Mouse (Mus musculus) limb, embryonic 13.5 days (tissue): ENCODE data around the gene Olfr1404. TPM values are rescaled to one million over a fixed set of nuclear protein-coding genes. Genes with fewer than 3 reads are reported as not detected.
"Not testable (repeated sequence)": the region's sequence is repeated elsewhere in the genome, so short reads cannot be mapped to it uniquely, and the experiment has no call there.

ENCODE experiments used
- ATAC-seq: fragments of 200-750 bp; cut with Nextera tagmentation; 2 replicates; pipeline ENCODE4 v1.8.0; 2017; ENCODE audit warnings: low read depth, moderate number of reproducible peaks, moderate TSS enrichment; ENCODE audit not compliant: low FRiP score
- H3K27ac ChIP-seq: fragments of 300-500 bp; sonication (generic); 2 replicates; pipeline ENCODE4 v1.5.1; 2015; ENCODE audit warnings: inconsistent platforms, mild to moderate bottlenecking, moderate library complexity
- H3K27me3 ChIP-seq: fragments of 300-500 bp; sonication (generic); 2 replicates; pipeline ENCODE4 v1.6.1; 2015; ENCODE audit warnings: mild to moderate bottlenecking, inconsistent platforms
- H3K36me3 ChIP-seq: fragments of 300-500 bp; sonication (generic); 2 replicates; pipeline ENCODE4 v1.6.1; 2015; ENCODE audit warnings: inconsistent platforms, mild to moderate bottlenecking, moderate library complexity
- H3K4me1 ChIP-seq: fragments of 300-500 bp; sonication (generic); 2 replicates; pipeline ENCODE4 v1.6.1; 2015; ENCODE audit warnings: inconsistent platforms
- H3K4me2 ChIP-seq: fragments of 300-500 bp; sonication (generic); replicated peaks from 2 replicates; pipeline ENCODE4 v1.6.1; 2015; ENCODE audit warnings: inconsistent platforms, mild to moderate bottlenecking, moderate library complexity
- H3K4me3 ChIP-seq: fragments of 300-500 bp; sonication (generic); 2 replicates; pipeline ENCODE4 v1.5.1; 2015; ENCODE audit warnings: moderate library complexity, mild to moderate bottlenecking, inconsistent platforms
- H3K9ac ChIP-seq: fragments of 300-500 bp; sonication (generic); 2 replicates; pipeline ENCODE4 v1.6.1; 2015; ENCODE audit warnings: mild to moderate bottlenecking, inconsistent platforms
- H3K9me3 ChIP-seq: fragments of 300-500 bp; sonication (generic); 2 replicates; pipeline ENCODE4 v1.6.1; 2016; ENCODE audit warnings: inconsistent platforms
- WGBS: fragments of 180-500 bp; shearing (Covaris S2); methylation state at CpG from one replicate; pipeline ENCODE4 v1.1.7; 2015; 5-methylcytosine and 5-hydroxymethylcytosine counted together
- polyA plus RNA-seq: library from polyadenylated mRNA; unstranded; fragments of >200 nt; fragmentation: Nextera tagmentation; extraction: Ambion mirVana; gene quantifications from 2 replicates; pipeline ENCODE4 v1.2.1, GENCODE M21; 2015

The Olfr1404 gene
- not detected in 2 replicates for polyA plus RNA-seq

DNA sequence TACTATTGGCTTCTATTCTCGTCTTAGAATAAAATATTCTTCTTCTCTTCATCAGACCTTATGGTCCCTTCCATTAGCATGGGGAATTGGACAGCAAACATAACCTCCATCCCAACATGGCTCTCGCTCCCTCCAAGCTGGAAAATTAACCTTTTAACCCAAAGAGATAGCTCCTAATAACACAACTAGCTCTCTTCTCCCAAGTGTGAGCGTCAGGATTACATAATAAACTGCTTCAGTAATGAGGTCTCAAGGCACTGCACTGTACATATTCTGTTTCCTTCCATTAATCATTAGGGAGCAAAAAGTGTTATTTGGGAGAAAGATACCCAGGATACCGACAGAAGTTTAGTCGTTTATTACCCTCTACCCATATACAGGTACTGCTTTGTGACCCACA, at the start of gene Olfr1404:
Gene Olfr1404, plus strand, starts transcription at position 301 of the 400 bp plus-strand sequence.
- WGBS, result 80% methylated on average over 5 of the region's 5 CpGs
- Histone ChIP-seq H3K4me1 (no peaks in the 10 kb centered on the region), H3K36me3 (no peaks in the 10 kb centered on the region), H3K27me3 (no peaks in the 10 kb centered on the region), H3K9ac (no peak within 1 kb of the TSS), H3K4me3 (no peak within 1 kb of the TSS), H3K9me3 (0 out of 2 replicates have a peak, but pooled peaks cover 4% of the 10 kb centered on the region), H3K27ac (no peak within 1 kb of the TSS), H3K4me2 (no peak within 1 kb of the TSS)
- ATAC-seq, result no peak

DNA sequence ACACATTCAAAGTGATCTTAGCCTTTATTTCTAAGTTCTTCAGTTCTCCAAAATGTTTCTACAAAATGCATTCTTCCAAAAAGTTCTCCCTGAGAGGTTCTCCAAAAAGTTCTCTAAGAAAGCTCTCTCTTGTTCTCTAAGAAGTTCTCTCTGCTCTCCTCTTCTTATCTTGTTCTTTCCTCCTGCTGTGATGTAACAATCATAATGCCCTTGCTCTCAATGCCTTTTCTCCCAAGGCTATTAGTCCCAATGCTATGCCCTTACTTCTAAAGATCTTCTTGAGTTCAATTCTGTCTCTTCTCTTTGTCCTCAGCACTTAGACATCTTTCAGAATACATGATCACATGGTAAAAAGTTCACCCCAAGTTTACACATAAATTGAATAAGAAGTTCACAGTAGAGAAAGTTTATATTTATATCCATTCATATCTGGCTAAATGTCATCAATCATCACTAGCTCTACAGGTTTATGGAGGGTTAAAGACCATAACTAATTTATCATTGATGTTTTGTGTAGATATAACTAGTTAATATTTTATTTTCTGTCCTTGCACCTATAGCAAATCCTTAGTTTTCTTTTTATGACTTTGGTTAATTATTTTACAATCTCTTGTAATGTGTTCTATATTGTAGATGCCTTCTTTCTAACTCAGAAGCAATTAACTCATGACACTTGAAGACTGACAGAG, 37.9 kb upstream of the Olfr1404 start:
- Histone ChIP-seq H3K4me3 (no peak overlapping the region), H3K9me3 (no peaks in the 10 kb centered on the region), H3K36me3 (no peaks in the 10 kb centered on the region), H3K27me3 (no peaks in the 10 kb centered on the region), H3K4me1 (no peaks in the 10 kb centered on the region), H3K9ac (no peak overlapping the region), H3K27ac (no peak overlapping the region), H3K4me2 (no peak overlapping the region)
- ATAC-seq, result no peak

- WGBS, result 58% methylated on average over 3 of the region's 3 CpGs
- Histone ChIP-seq H3K27me3 (no peaks in the 10 kb centered on the region), H3K9ac (no peak within 1 kb of the TSS), H3K4me1 (no peaks in the 10 kb centered on the region), H3K9me3 (no peaks in the 10 kb centered on the region), H3K27ac (no peak within 1 kb of the TSS), H3K4me2 (no peak within 1 kb of the TSS), H3K36me3 (no peaks in the 10 kb centered on the region), H3K4me3 (no peak within 1 kb of the TSS)
- ATAC-seq, result no peak
Observed at GRCm38 (mm10) chr1:173190540-173190939, 21.7 kb upstream of the Olfr1404 start, which contains the start of gene Olfr1406. Gene Olfr1406, minus strand, starts transcription at chr1:173190640.

- H3K9ac ChIP-seq, result no peak overlapping the region
- no peak overlapping the region for H3K4me3 ChIP-seq
- H3K27me3 ChIP-seq, result no peaks in the 10 kb centered on the region
- no peak overlapping the region for H3K27ac ChIP-seq
- no peak for ATAC-seq
- H3K4me2 ChIP-seq, result no peak overlapping the region
- H3K36me3 ChIP-seq, result no peaks in the 10 kb centered on the region
- no peaks in the 10 kb centered on the region for H3K9me3 ChIP-seq
- 76% methylated on average over 3 of the region's 3 CpGs for WGBS
- H3K4me1 ChIP-seq, result no peaks in the 10 kb centered on the region
Observed at GRCm38 (mm10) chr1:173192059-173192458, 20.1 kb upstream of the Olfr1404 start.

DNA sequence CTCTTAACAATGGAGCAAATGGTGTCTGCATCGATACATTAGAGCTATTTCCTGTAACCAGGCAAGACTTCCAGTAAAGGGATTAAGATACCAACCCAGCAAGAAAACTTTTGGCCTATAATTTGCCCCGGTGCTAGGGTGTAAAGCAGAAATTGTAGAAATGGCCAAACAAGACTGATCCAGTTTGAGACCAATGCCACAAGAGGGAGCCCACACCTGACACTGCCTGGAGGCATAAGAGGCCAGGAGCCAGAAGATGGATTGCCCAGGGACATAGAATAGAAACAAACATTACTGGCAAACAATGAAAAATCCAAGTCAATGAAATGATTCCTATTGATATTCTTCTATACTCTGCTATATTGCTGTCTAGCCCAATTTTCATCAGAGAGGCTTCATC, 15.8 kb upstream of the Olfr1404 start:
- Histone ChIP-seq H3K9ac (no peak overlapping the region), H3K4me3 (no peak overlapping the region), H3K27ac (no peak overlapping the region), H3K9me3 (no peaks in the 10 kb centered on the region), H3K27me3 (no peaks in the 10 kb centered on the region), H3K4me2 (no peak overlapping the region), H3K4me1 (no peaks in the 10 kb centered on the region), H3K36me3 (no peaks in the 10 kb centered on the region)
- WGBS, result 83% methylated on average over 2 of the region's 2 CpGs
- no peak for ATAC-seq

- Histone ChIP-seq H3K9me3 (no peaks in the 10 kb centered on the region), H3K4me3 (no peak within 1 kb of the TSS), H3K36me3 (no peaks in the 10 kb centered on the region), H3K27me3 (no peaks in the 10 kb centered on the region), H3K4me2 (no peak within 1 kb of the TSS), H3K27ac (no peak within 1 kb of the TSS), H3K9ac (no peak within 1 kb of the TSS), H3K4me1 (no peaks in the 10 kb centered on the region)
- ATAC-seq, result no peak
- WGBS, result 76% methylated on average over 5 of the region's 5 CpGs
Observed at GRCm38 (mm10) chr1:173197508-173197907, 14.7 kb upstream of the Olfr1404 start, which contains the start of gene Olfr218. Gene Olfr218, plus strand, starts transcription at chr1:173197808.

- Histone ChIP-seq H3K4me1 (no peaks in the 10 kb centered on the region), H3K27me3 (no peaks in the 10 kb centered on the region), H3K9me3 (no peaks in the 10 kb centered on the region), H3K36me3 (no peaks in the 10 kb centered on the region), H3K9ac (no peak overlapping the region), H3K4me3 (no peak overlapping the region), H3K4me2 (no peak overlapping the region), H3K27ac (no peak overlapping the region)
- 89% methylated on average over 3 of the region's 3 CpGs for WGBS
- no peak for ATAC-seq
Observed at GRCm38 (mm10) chr1:173216481-173216880, 4.3 kb downstream of the Olfr1404 start.

DNA sequence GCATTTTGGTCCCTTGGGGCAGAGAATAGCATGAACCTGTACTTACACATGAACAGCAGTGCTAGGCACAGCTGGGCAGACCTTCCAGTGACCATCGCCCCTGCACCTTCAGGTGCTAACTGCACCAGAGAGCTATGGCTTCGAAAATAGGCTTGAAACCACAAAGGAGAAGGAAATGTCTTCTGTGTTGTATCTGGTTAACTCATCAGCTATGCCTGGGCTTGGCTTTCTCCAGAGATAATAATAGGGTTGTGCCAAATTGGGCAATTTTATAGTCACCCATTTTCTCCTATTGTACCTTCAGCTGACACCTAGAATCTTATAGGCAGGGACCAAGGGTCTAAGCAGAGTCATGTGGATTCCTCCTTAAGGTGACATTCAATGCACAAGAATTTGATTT, 14.9 kb downstream of the Olfr1404 start, which contains the start of gene Fcer1a:
Gene Fcer1a, minus strand, starts transcription at position 134 of the 400 bp plus-strand sequence.
- ATAC-seq, result no peak
- Histone ChIP-seq H3K4me2 (no peak within 1 kb of the TSS), H3K27ac (no peak within 1 kb of the TSS), H3K27me3 (no peaks in the 10 kb centered on the region), H3K4me1 (no peaks in the 10 kb centered on the region), H3K9ac (no peak within 1 kb of the TSS), H3K9me3 (no peaks in the 10 kb centered on the region), H3K36me3 (no peaks in the 10 kb centered on the region), H3K4me3 (no peak within 1 kb of the TSS)
- 74% methylated on average over 2 of the region's 2 CpGs for WGBS

DNA sequence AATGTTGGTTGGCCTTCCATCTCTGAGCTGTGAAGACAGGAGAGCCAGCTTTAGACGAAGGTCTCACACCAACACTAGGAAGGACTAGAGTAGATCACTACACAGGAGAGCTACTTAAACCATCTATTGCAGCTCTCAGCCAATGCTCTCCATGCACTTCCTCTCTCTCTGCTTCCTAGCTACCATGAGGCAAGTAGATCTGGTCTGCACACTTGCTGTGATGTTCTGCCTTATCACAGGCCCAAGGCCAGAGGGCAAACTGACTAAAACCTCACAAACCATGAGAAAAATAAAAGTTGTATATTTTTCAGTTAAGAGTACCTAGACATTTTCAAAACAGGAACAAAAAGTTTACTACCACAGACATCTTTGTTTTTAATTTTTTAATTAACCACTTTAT, 24.8 kb downstream of the Olfr1404 start:
- H3K4me3 ChIP-seq, H3K9me3 ChIP-seq, H3K4me1 ChIP-seq, H3K27me3 ChIP-seq, H3K27ac ChIP-seq, H3K36me3 ChIP-seq, ATAC-seq, H3K9ac ChIP-seq, H3K4me2 ChIP-seq: not testable (repeated sequence)
- WGBS, result 85% methylated on average over 1 of the region's 1 CpGs

GRCm38 (mm10) chr1:173249888-173250287, 37.7 kb downstream of the Olfr1404 start:
- no peak overlapping the region for H3K9ac ChIP-seq
- H3K9me3 ChIP-seq, result no peaks in the 10 kb centered on the region
- no peaks in the 10 kb centered on the region for H3K36me3 ChIP-seq
- no peaks in the 10 kb centered on the region for H3K4me1 ChIP-seq
- 93% methylated on average over 3 of the region's 3 CpGs for WGBS
- ATAC-seq, result no peak
- H3K4me2 ChIP-seq, result no peak overlapping the region
- H3K27me3 ChIP-seq, result no peaks in the 10 kb centered on the region
- H3K27ac ChIP-seq, result no peak overlapping the region
- no peak overlapping the region for H3K4me3 ChIP-seq

DNA sequence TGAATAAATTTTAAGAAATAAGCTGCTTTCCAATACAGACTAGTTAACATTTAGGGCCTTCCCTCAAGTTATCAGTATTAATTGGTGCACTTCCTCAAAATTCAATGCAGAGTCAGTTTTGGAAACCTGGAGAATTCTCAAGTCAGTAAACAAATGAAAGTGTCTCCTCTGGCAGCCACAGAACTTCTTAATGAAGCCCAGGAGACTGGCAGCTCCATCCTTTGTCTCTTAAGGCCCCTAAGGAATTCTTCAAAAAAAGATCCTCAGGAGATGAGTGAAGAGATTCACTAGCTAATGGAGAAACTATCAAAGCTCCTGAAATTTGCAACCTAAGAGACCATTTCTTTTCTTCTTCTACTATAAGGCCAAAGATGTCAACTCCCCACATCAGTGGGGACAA, 53.5 kb downstream of the Olfr1404 start, which contains the start of gene Olfr418:
Gene Olfr418, plus strand, starts transcription at position 301 of the 400 bp plus-strand sequence.
- H3K36me3 ChIP-seq, result no peaks in the 10 kb centered on the region
- H3K4me3 ChIP-seq, result no peak within 1 kb of the TSS
- H3K27me3 ChIP-seq, result no peaks in the 10 kb centered on the region
- no peak within 1 kb of the TSS for H3K9ac ChIP-seq
- no peak within 1 kb of the TSS for H3K4me2 ChIP-seq
- no peak within 1 kb of the TSS for H3K27ac ChIP-seq
- no peaks in the 10 kb centered on the region for H3K4me1 ChIP-seq
- ATAC-seq, result no peak
- no peaks in the 10 kb centered on the region for H3K9me3 ChIP-seq
